In genomic region chr17:27483571-27483970, GRCm38 (mm10) we compare ENCODE assay signal across 16 mouse cellular contexts. TPM values are rescaled to one million over a fixed set of nuclear protein-coding genes. Genes with fewer than 3 reads are reported as not detected.
"Had no signal": no experiment of that assay in that cellular context is flagged by ENCODE, and none has a peak within 500 bp of the region (broad histone marks: within the 10 kb centered on the region; RNA-seq: fewer than 3 reads in every experiment).

No protein-coding gene starts in this region.

- DNase-seq: kidney, postnatal 25 days; layer of hippocampus, adult 9-11 months; layer of hippocampus, postnatal 36 days; lung, embryonic 14.5 days; lung, postnatal 10 days; lung, postnatal 4 days; retina, postnatal 1 day; thymus, adult 2 months; thymus, postnatal 25 days had no signal

- ATAC-seq: liver, embryonic 12.5 days; midbrain, embryonic 15.5 days had no signal

- H3K4me3 ChIP-seq: limb, embryonic 15.5 days; liver, embryonic 12.5 days; midbrain, embryonic 15.5 days; neural tube, embryonic 13.5 days; stomach, embryonic 15.5 days had no signal

- H3K36me3 ChIP-seq: limb, embryonic 15.5 days; liver, embryonic 12.5 days; midbrain, embryonic 15.5 days; neural tube, embryonic 13.5 days; stomach, embryonic 15.5 days had no signal

- H3K27ac ChIP-seq: limb, embryonic 15.5 days; liver, embryonic 12.5 days; midbrain, embryonic 15.5 days; neural tube, embryonic 13.5 days; stomach, embryonic 15.5 days had no signal

- H3K27me3 ChIP-seq: limb, embryonic 15.5 days; midbrain, embryonic 15.5 days; neural tube, embryonic 13.5 days; stomach, embryonic 15.5 days had no signal

RNA-seq across cellular contexts. Expression of gene Grm4, which starts 37.6 kb away (rescaled TPM):
- total RNA-seq: megakaryocyte, adult 5-6 weeks had no signal
- polyA plus RNA-seq: liver, embryonic 16.5 days had no signal
